In genomic region chr16:89585604-89586508, GRCm38 (mm10) we compare ENCODE assay signal across 12 mouse cellular contexts. TPM values are rescaled to one million over a fixed set of nuclear protein-coding genes. Genes with fewer than 3 reads are reported as not detected.
DNase-seq lines count a peak whose midpoint lies in the region; ATAC-seq lines count a peak whose summit lies in the region.
"Had no signal": no experiment of that assay in that cellular context is flagged by ENCODE, and none has a peak within 500 bp of the region (broad histone marks: within the 10 kb centered on the region; RNA-seq: fewer than 3 reads in every experiment).

No protein-coding gene starts in this region.

- H3K27ac ChIP-seq in neural tube, embryonic 11.5 days (ENCODE audit: low read depth, low read length), result no peak overlapping the region
- no peak overlapping the region for H3K27ac ChIP-seq in midbrain, embryonic 14.5 days (replicated peaks; ENCODE audit: low read depth, low read length)

- H3K36me3 ChIP-seq in neural tube, embryonic 11.5 days (ENCODE audit: control insufficient read depth, insufficient read depth, low read length), result no peaks in the 10 kb centered on the region
- no peaks in the 10 kb centered on the region for H3K36me3 ChIP-seq in midbrain, embryonic 14.5 days (ENCODE audit: control insufficient read depth, insufficient read depth, low read length)

- no peak overlapping the region for H3K9ac ChIP-seq in neural tube, embryonic 11.5 days (ENCODE audit: low read length)
- H3K9ac ChIP-seq in midbrain, embryonic 14.5 days (replicated peaks; ENCODE audit: low read length), result no peak overlapping the region

- H3K27me3 ChIP-seq in neural tube, embryonic 11.5 days (ENCODE audit: control insufficient read depth, insufficient read depth, low read length), result no peaks in the 10 kb centered on the region
- H3K27me3 ChIP-seq in midbrain, embryonic 14.5 days (ENCODE audit: control insufficient read depth, insufficient read depth, low read length), result no peaks in the 10 kb centered on the region
- H3K27me3 ChIP-seq: Patski had no signal

- H3K4me2 ChIP-seq in neural tube, embryonic 11.5 days (ENCODE audit: low read depth), result no peak overlapping the region
- H3K4me2 ChIP-seq in midbrain, embryonic 14.5 days (ENCODE audit: low read length), result no peak overlapping the region

- ATAC-seq in neural tube, embryonic 11.5 days (ENCODE audit: insufficient read depth, low FRiP score, low TSS enrichment), result peak; percentile 52
- ATAC-seq in midbrain, embryonic 14.5 days (ENCODE audit: low FRiP score, low TSS enrichment), result peak; percentile 48; the same call in 1 of the 2 replicates
- ATAC-seq: Patski had no signal

- WGBS in neural tube, embryonic 11.5 days, result 62% methylated on average over 9 of the region's 9 CpGs
- WGBS in midbrain, embryonic 14.5 days, result 64% methylated on average over 9 of the region's 9 CpGs

- no peak overlapping the region for H3K4me3 ChIP-seq in neural tube, embryonic 11.5 days (ENCODE audit: low read depth, low read length)
- H3K4me3 ChIP-seq in midbrain, embryonic 14.5 days (replicated peaks; ENCODE audit: low read depth, low read length), result no peak overlapping the region

- DNase-seq in adrenal gland, postnatal 14 days, result peak; percentile 15
- no peak for DNase-seq in adrenal gland, adult 18-20 months (ENCODE audit: low spot score in 2 of 2)
- DNase-seq in neural tube, embryonic 11.5 days (ENCODE audit: low spot score), result no peak
- no peak for DNase-seq in neural tube, embryonic 10.5 days (ENCODE audit: extremely low spot score, low spot score)
- peak; percentile 17 for DNase-seq in kidney, postnatal 10 days
- no peak for DNase-seq in midbrain, embryonic 14.5 days
- no peak for DNase-seq in frontal cortex, adult 2 months (ENCODE audit: extremely low spot score in 1 of 2, low spot score in 1 of 2)
- DNase-seq in T-cell, adult 2 months (ENCODE audit: low spot score), result no peak
- DNase-seq: gastrocnemius, postnatal 14 days; lung, postnatal 36 days had no signal

- H3K4me1 ChIP-seq in neural tube, embryonic 11.5 days (ENCODE audit: control insufficient read depth, insufficient read depth, low read length), result no peaks in the 10 kb centered on the region
- H3K4me1 ChIP-seq in midbrain, embryonic 14.5 days (ENCODE audit: control insufficient read depth, insufficient read depth, low read length), result no peaks in the 10 kb centered on the region

- H3K9me3 ChIP-seq in neural tube, embryonic 11.5 days (ENCODE audit: control insufficient read depth, low read length), result no peaks in the 10 kb centered on the region
- no peaks in the 10 kb centered on the region for H3K9me3 ChIP-seq in midbrain, embryonic 14.5 days (ENCODE audit: control insufficient read depth, low read length)

RNA-seq across cellular contexts. Expression of gene Krtap11-1, which starts 14.9 kb away (rescaled TPM):
- not detected in 2 replicates for total RNA-seq in adrenal gland, postnatal 14 days (2021)
- total RNA-seq in adrenal gland, adult 18-20 months (2021), result not detected
- polyA plus RNA-seq in neural tube, embryonic 11.5 days (2014; fragmentation: Nextera tagmentation; extraction: Ambion mirVana), result not detected in 2 replicates
- not detected in 2 replicates for polyA plus RNA-seq in midbrain, embryonic 14.5 days (2014; fragmentation: Nextera tagmentation; extraction: Ambion mirVana)
- not detected in 2 replicates for polyA plus RNA-seq in frontal cortex, adult 2 months (2012; rRNA removed)
- total RNA-seq: gastrocnemius, postnatal 14 days; left cerebral cortex, postnatal 25 days had no signal
- polyA plus RNA-seq: Patski had no signal

Comparison
In these comparisons a context has a peak if more than half of its experiments do, and no peak if none do; other contexts are left out.
1. DNase-seq: peak in adrenal gland, postnatal 14 days (single experiment) and kidney, postnatal 10 days (single experiment); none in adrenal gland, adult 18-20 months (0 of 2), neural tube, embryonic 11.5 days (single experiment), neural tube, embryonic 10.5 days (single experiment), midbrain, embryonic 14.5 days (single experiment), frontal cortex, adult 2 months (0 of 2) and T-cell, adult 2 months (single experiment).